In the genomic region with DNA sequence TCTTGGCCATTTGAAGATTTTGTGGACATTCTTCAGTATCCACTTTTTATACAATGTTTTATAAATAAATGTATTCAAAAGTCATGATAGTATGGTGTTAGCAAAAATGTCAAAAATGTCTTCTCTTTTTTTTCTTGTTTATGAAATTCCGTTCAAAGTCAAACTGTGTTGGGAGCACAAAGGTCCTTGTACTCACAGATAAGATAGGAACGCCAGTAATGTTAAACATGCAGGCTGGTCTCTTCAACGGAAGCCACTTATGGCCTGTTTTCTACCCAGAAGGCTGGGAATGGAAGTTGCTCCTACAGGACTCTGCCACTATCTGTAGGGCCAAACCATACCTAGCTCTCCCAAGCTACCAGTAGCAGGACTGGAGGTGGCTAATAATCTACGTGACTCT, we compare ENCODE assay signal across 15 mouse cellular contexts.
"Had no signal": no experiment of that assay in that cellular context is flagged by ENCODE, and none has a peak within 500 bp of the region (broad histone marks: within the 10 kb centered on the region; RNA-seq: fewer than 3 reads in every experiment).

No protein-coding gene starts in this region.

- H3K9me3 ChIP-seq: limb, embryonic 13.5 days; liver, embryonic 15.5 days; midbrain, embryonic 12.5 days; neural tube, embryonic 13.5 days had no signal

- DNase-seq: kidney, adult 9 months; kidney, postnatal 10 days; left cerebral cortex, postnatal 4 days; lung, postnatal 10 days; retina, postnatal 1 day; right cerebral cortex, postnatal 4 days; spleen, adult 18-20 months; thymus, adult 18-20 months; thymus, postnatal 14 days had no signal

- H3K9ac ChIP-seq: limb, embryonic 13.5 days; liver, embryonic 15.5 days; midbrain, embryonic 12.5 days; neural tube, embryonic 13.5 days had no signal

- H3K4me2 ChIP-seq: limb, embryonic 13.5 days; liver, embryonic 11.5 days; liver, embryonic 15.5 days; midbrain, embryonic 12.5 days; neural tube, embryonic 13.5 days had no signal

- H3K27me3 ChIP-seq: limb, embryonic 13.5 days; liver, embryonic 15.5 days; midbrain, embryonic 12.5 days; neural tube, embryonic 13.5 days had no signal

- H3K4me3 ChIP-seq: limb, embryonic 13.5 days; liver, embryonic 15.5 days; midbrain, embryonic 12.5 days; neural tube, embryonic 13.5 days had no signal

- H3K4me1 ChIP-seq: limb, embryonic 13.5 days; liver, embryonic 15.5 days had no signal

- ATAC-seq: midbrain, embryonic 16.5 days had no signal

- H3K27ac ChIP-seq: limb, embryonic 13.5 days; liver, embryonic 15.5 days; midbrain, embryonic 12.5 days; neural tube, embryonic 13.5 days had no signal

- H3K36me3 ChIP-seq: limb, embryonic 13.5 days; liver, embryonic 15.5 days; midbrain, embryonic 12.5 days; neural tube, embryonic 13.5 days had no signal
